Mouse (Mus musculus): ENCODE results near the gene Rufy3.

- no peak for TF ChIP-seq CTCF (IDR thresholded peaks at IDR 0.05; ENCODE audit: low read depth, low read length)
- TF ChIP-seq EP300 (IDR thresholded peaks at IDR 0.05; ENCODE audit: insufficient read depth, low read depth, low read length), result no peak
Observed at GRCm38 (mm10) chr5:88583271-88584031, 18.6 kb downstream of the Rufy3 start.
